Mouse (Mus musculus) ES-Bruce4 (cell line): Measurements from ENCODE around the gene Jsrp1. TPM values are rescaled to one million over a fixed set of nuclear protein-coding genes. Genes with fewer than 3 reads are reported as not detected.

Experiments used
- H3K27ac ChIP-seq: 2 replicates; pipeline ENCODE4 v1.5.1; 2012; ENCODE audit warnings: low read length, inconsistent platforms; ENCODE audit not compliant: insufficient read depth
- H3K27me3 ChIP-seq: 2 replicates; pipeline ENCODE4 v1.6.1; 2012; ENCODE audit warnings: mild to moderate bottlenecking, low read length, inconsistent platforms; ENCODE audit not compliant: control insufficient read depth, poor library complexity, insufficient read depth, severe bottlenecking
- H3K36me3 ChIP-seq: 2 replicates; pipeline ENCODE4 v1.6.1; 2012; ENCODE audit warnings: inconsistent platforms, mild to moderate bottlenecking, low read length, moderate library complexity; ENCODE audit not compliant: control insufficient read depth, poor library complexity, insufficient read depth, severe bottlenecking
- H3K4me1 ChIP-seq: one replicate; pipeline ENCODE4 v1.8.1; 2011; ENCODE audit warnings: low read length; ENCODE audit not compliant: control insufficient read depth, insufficient read depth
- H3K4me3 ChIP-seq: 2 replicates; pipeline ENCODE4 v1.5.1; 2011; ENCODE audit warnings: low read depth, mild to moderate bottlenecking, low read length
- H3K9ac ChIP-seq: 2 replicates; pipeline ENCODE4 v1.6.1; 2012; ENCODE audit warnings: low read depth, mild to moderate bottlenecking, inconsistent platforms; ENCODE audit not compliant: poor library complexity, severe bottlenecking
- H3K9me3 ChIP-seq: replicated peaks from 2 replicates; pipeline ENCODE4 v1.6.1; 2012; ENCODE audit warnings: mild to moderate bottlenecking, low read length, inconsistent platforms; ENCODE audit not compliant: control insufficient read depth, poor library complexity, insufficient read depth, severe bottlenecking
- CTCF ChIP-seq: IDR thresholded peaks from one replicate; pipeline ENCODE4 v1.8.1; 2011; ENCODE audit warnings: low read depth, low read length
- EP300 ChIP-seq: IDR thresholded peaks from 2 replicates; pipeline ENCODE4 v1.6.1; 2011; ENCODE audit warnings: low read depth, low read length; ENCODE audit not compliant: insufficient read depth
- POLR2A ChIP-seq: IDR thresholded peaks from one replicate; pipeline ENCODE4 v1.8.1; 2011; ENCODE audit warnings: low read length; ENCODE audit not compliant: insufficient read depth
- polyA plus RNA-seq: library from polyadenylated mRNA; stranded (reverse); fragments of >200 nt; gene quantifications from 2 replicates; pipeline ENCODE4 v1.2.4, GENCODE M21; 2011; ENCODE audit warnings: low read depth; ENCODE audit not compliant: missing spikeins, insufficient read depth, insufficient read length

Gene Jsrp1
- polyA plus RNA-seq, 1 experiment, result 0.85 TPM

GRCm38 (mm10) chr10:80792175-80793032, 20.9 kb downstream of the Jsrp1 start:
- H3K9me3 ChIP-seq, result no peaks in the 10 kb centered on the region
- H3K27me3 ChIP-seq, result no peaks in the 10 kb centered on the region
- H3K36me3 ChIP-seq, result peaks cover 13% of the 10 kb centered on the region
- no peak overlapping the region for H3K27ac ChIP-seq
- H3K9ac ChIP-seq, result peak overlapping the region; percentile 9; the same call in 1 of the 2 replicates
- TF ChIP-seq CTCF (no peak), EP300 (no peak), POLR2A (no peak)
- H3K4me3 ChIP-seq, result peak overlapping the region; percentile 19
- peaks cover 2% of the 10 kb centered on the region for H3K4me1 ChIP-seq

GRCm38 (mm10) chr10:80791476-80792174, 21.7 kb downstream of the Jsrp1 start:
- peak overlapping the region; percentile 9; the same call in 1 of the 2 replicates for H3K9ac ChIP-seq
- H3K27me3 ChIP-seq, result no peaks in the 10 kb centered on the region
- peaks cover 2% of the 10 kb centered on the region for H3K4me1 ChIP-seq
- peaks cover 13% of the 10 kb centered on the region for H3K36me3 ChIP-seq
- H3K9me3 ChIP-seq, result no peaks in the 10 kb centered on the region
- TF ChIP-seq POLR2A (no peak), EP300 (no peak), CTCF (no peak)
- no peak overlapping the region for H3K27ac ChIP-seq
- peak overlapping the region; percentile 19 for H3K4me3 ChIP-seq

DNA sequence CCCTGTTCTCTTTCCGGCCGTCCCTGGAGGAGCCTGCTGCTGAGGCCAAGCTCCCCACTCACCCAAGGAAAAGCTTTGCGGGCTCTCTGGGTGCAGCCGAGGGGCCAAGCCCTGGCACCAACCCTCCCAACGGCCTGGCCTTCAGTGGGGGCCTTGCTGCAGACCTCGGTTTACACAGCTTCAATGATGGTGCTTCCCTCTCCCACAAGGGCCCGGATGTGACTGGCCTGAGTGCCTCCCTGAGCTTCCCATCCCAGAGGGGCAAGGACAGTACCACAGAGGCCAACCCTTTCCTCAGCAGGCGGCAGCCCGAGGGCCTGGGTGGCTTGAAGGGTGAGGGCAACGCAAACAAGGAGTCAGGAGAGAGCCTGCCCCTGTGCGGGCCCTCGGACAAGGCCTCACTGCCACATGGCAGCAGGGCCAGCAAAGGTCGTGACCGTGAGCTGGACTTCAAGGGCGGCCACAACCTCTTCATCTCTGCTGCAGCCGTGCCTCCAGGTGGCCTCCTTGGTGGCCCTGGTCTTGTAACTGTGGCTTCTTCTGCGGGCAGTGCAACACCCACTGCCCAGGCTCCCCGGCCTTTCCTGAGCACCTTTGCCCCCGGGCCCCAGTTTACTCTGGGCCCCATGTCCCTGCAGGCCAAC, 22.4 kb downstream of the Jsrp1 start:
- peaks cover 17% of the 10 kb centered on the region for H3K36me3 ChIP-seq
- peaks cover 2% of the 10 kb centered on the region for H3K4me1 ChIP-seq
- no peaks in the 10 kb centered on the region for H3K27me3 ChIP-seq
- no peak overlapping the region for H3K27ac ChIP-seq
- TF ChIP-seq POLR2A (no peak), CTCF (no peak), EP300 (no peak)
- no peak overlapping the region for H3K9ac ChIP-seq
- no peak overlapping the region for H3K4me3 ChIP-seq
- H3K9me3 ChIP-seq, result no peaks in the 10 kb centered on the region

DNA sequence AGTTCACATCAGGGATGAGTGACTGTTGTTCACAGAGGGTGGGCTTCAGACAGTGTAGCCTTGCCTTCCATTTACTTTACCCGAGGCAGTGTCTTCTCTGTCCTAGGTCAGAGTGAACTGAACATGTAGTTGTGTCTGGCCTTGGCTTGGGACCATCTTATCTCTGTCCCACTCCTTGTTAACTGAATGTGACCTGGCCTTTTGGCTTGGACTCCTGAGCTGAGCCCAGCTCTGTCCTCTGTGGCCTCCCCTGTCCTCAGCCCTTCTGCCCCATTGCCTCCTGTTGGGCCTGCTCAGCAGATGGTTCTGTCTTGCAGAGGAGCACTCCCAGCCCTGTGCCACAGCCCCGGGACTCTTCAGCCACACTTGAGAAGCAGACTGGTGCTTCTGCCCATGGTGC, 25.8 kb downstream of the Jsrp1 start:
- TF ChIP-seq POLR2A, result no peak
- TF ChIP-seq EP300, result no peak
- no peak for TF ChIP-seq CTCF
- H3K4me3 ChIP-seq, result no peak overlapping the region

DNA sequence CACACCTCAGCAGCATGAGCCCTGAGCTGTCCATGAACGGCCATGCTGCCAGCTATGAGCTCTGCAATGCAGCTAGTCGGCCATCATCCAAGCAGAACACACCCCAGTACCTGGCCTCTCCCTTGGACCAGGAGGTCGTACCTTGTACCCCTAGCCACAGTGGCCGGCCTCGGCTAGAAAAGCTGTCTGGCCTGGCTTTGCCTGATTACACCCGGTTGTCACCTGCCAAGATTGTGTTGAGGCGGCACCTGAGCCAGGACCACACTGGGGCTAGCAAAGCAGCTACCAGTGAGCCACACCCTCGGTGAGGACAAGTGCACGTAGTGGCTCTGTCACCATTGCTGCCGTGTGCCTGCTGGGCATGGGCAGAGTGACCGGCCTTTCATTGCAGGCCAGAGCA, 27.3 kb downstream of the Jsrp1 start:
- H3K36me3 ChIP-seq, result peaks cover 46% of the 10 kb centered on the region
- no peak overlapping the region for H3K27ac ChIP-seq
- no peak overlapping the region for H3K4me3 ChIP-seq
- no peak for TF ChIP-seq CTCF
- TF ChIP-seq EP300, result no peak
- TF ChIP-seq POLR2A, result no peak
- no peaks in the 10 kb centered on the region for H3K9me3 ChIP-seq
- no peak overlapping the region for H3K9ac ChIP-seq
- no peaks in the 10 kb centered on the region for H3K27me3 ChIP-seq
- H3K4me1 ChIP-seq, result no peaks in the 10 kb centered on the region

More for the DNA sequence above, 25.8 kb downstream of the Jsrp1 start:
- Histone ChIP-seq H3K27ac (no peak overlapping the region), H3K9me3 (no peaks in the 10 kb centered on the region), H3K9ac (no peak overlapping the region), H3K36me3 (peaks cover 42% of the 10 kb centered on the region), H3K4me1 (no peaks in the 10 kb centered on the region), H3K27me3 (no peaks in the 10 kb centered on the region)
